Mouse (Mus musculus) kidney, adult 8-10 months (tissue): Measurements from ENCODE around the gene Dnajb1.

ENCODE experiments used
- DNase-seq, 2 experiments: peaks; one replicate each; pipeline ENCODE4 v3.0.0; 2022

Dnajb1 gene

DNA sequence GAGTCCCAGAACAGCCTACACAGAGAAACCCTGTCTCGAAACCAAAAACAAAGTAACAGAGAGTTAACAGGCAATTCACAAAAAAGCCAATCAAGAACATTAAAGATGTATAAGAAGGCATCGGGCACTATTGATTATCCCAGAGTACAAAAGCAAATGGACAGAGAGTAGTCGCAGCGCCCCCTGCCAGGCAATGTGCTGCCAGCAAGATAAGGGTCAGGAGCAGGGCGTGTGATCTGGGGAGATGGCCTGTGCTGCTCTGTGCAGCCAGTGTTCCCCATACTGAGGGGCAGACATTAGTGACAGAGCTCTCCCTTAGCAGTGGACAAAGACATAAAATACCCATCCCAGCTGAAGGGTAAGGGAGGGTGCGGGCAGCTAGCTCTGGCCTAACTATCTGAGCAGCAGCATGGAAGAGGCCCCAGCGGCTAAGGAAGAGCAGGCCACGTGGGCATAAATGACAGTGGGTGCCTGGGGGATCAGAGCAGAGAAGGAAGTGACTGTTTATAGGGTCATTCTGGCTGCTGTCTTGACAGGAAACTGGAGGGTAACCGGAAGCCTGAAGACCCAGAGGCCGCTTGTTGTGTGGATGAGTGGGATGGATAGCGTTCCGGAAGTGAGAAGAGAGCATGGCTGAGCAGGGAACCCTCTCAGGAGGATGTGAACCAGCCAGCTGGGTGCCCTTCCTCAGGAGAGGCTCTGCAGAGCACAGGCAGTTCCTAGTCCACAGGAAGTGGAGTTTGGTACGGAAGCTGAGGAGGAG is 48.7 kb downstream of the Dnajb1 start:
- no peak for DNase-seq

DNA sequence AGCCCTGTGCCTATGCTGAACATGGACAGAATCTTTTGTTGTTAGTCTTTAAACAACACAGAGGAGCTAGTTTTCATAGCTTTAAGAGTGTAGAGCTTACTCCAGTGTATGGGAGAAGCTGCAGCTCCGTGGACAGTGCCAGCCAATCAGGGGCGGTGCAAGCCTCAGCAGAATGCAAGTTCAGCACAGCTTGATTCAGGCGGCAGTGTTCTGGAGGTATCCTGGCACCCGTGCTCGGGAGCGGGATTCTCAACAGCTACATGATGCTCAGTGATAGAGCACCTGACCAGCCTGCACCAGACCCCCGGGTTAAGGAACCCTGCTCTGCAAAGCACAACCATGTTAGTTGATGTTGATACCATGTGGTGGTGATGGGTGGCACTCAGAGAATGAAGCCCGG is 52.6 kb downstream of the Dnajb1 start:
- no peak for DNase-seq

DNA sequence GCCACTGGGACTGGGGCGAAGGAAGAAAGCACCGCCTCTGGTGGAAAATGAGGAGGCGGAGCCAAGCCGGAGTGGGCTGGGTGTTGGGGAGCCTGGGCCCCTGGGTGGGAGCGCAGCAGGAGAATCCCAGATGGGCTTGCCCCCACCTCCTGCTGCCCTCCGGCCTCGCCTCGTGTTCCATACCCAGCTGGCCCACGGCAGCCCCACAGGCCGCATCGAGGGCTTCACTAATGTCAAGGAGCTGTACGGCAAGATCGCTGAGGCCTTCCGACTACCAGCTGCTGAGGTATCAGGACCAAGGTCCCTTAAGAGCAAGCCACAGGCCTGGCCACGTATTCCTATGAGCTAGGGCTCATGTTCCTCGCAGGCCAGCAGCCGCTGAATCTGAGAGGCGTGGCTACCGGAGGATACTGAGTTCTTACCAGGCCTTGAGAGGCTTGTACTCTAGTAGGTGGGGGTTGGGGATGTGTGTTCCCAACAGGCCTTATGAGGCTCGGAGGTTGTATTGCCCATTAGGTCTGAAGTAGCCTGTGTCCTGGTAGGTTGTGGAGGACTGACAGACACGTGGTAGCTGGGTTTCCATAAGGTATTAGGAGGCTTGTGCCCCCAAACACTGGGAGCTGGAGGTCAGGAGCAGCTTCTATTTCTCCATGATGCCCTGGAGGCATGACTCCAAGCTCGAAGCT is 53.1 kb downstream of the Dnajb1 start:
- no peak for DNase-seq
